Comparison of ENCODE assay signal across 16 mouse cellular contexts in genomic region chr2:68433736-68434312, GRCm38 (mm10). TPM values are rescaled to one million over a fixed set of nuclear protein-coding genes. Genes with fewer than 3 reads are reported as not detected.
DNase-seq lines count a peak whose midpoint lies in the region; ATAC-seq and TF ChIP-seq lines count a peak whose summit lies in the region.
"Had no signal": no experiment of that assay in that cellular context is flagged by ENCODE, and none has a peak within 500 bp of the region (broad histone marks: within the 10 kb centered on the region; RNA-seq: fewer than 3 reads in every experiment).

No protein-coding gene starts in this region.

- no peaks in the 10 kb centered on the region for H3K9me3 ChIP-seq in heart, postnatal 0 days (replicated peaks; ENCODE audit: control insufficient read depth, low read length)
- H3K9me3 ChIP-seq in kidney, postnatal 0 days (replicated peaks; ENCODE audit: low read length) = no peaks in the 10 kb centered on the region
- no peaks in the 10 kb centered on the region for H3K9me3 ChIP-seq in hindbrain, embryonic 16.5 days (ENCODE audit: control insufficient read depth, low read length)
- H3K9me3 ChIP-seq: embryonic facial prominence, embryonic 13.5 days; liver, embryonic 15.5 days had no signal

- H3K4me3 ChIP-seq in heart, postnatal 0 days (ENCODE audit: low read depth, low read length) = no peak overlapping the region
- no peak overlapping the region for H3K4me3 ChIP-seq in kidney, postnatal 0 days (replicated peaks; ENCODE audit: low read depth, low read length)
- no peak overlapping the region for H3K4me3 ChIP-seq in hindbrain, embryonic 16.5 days (ENCODE audit: low read length)
- H3K4me3 ChIP-seq: embryonic facial prominence, embryonic 13.5 days; liver, embryonic 15.5 days had no signal

- no peaks in the 10 kb centered on the region for H3K36me3 ChIP-seq in heart, postnatal 0 days (replicated peaks; ENCODE audit: control insufficient read depth, insufficient read depth, low read length)
- H3K36me3 ChIP-seq in kidney, postnatal 0 days (ENCODE audit: insufficient read depth, low read length) = no peaks in the 10 kb centered on the region
- H3K36me3 ChIP-seq in hindbrain, embryonic 16.5 days (ENCODE audit: control insufficient read depth, insufficient read depth, low read length) = no peaks in the 10 kb centered on the region
- H3K36me3 ChIP-seq: embryonic facial prominence, embryonic 13.5 days; liver, embryonic 15.5 days had no signal

- WGBS in heart, postnatal 0 days = 59% methylated on average over 9 of the region's 9 CpGs
- WGBS in kidney, postnatal 0 days = 53% methylated on average over 9 of the region's 9 CpGs
- 83% methylated on average over 9 of the region's 9 CpGs for WGBS in hindbrain, embryonic 16.5 days

- TF ChIP-seq EP300 in heart, postnatal 0 days (IDR thresholded peaks at IDR 0.05; ENCODE audit: low read depth) = no peak

- no peaks in the 10 kb centered on the region for H3K27me3 ChIP-seq in heart, postnatal 0 days (ENCODE audit: control insufficient read depth, insufficient read depth, low read length)
- H3K27me3 ChIP-seq in kidney, postnatal 0 days (ENCODE audit: insufficient read depth, low read length) = no peaks in the 10 kb centered on the region
- H3K27me3 ChIP-seq in hindbrain, embryonic 16.5 days (replicated peaks; ENCODE audit: control insufficient read depth, insufficient read depth, low read length) = no peaks in the 10 kb centered on the region
- H3K27me3 ChIP-seq: embryonic facial prominence, embryonic 13.5 days; Patski had no signal

- H3K9ac ChIP-seq in heart, postnatal 0 days (replicated peaks; ENCODE audit: low read depth, low read length) = no peak overlapping the region
- H3K9ac ChIP-seq in kidney, postnatal 0 days (ENCODE audit: low read depth, low read length) = no peak overlapping the region
- no peak overlapping the region for H3K9ac ChIP-seq in hindbrain, embryonic 16.5 days (ENCODE audit: low read depth, low read length)
- H3K9ac ChIP-seq: embryonic facial prominence, embryonic 13.5 days; liver, embryonic 15.5 days had no signal

- TF ChIP-seq CTCF in heart, postnatal 0 days (IDR thresholded peaks at IDR 0.05; ENCODE audit: low read depth) = no peak
- no peak for TF ChIP-seq CTCF in kidney, postnatal 0 days (IDR thresholded peaks at IDR 0.05; ENCODE audit: low read depth)

- peak; percentile 88 for DNase-seq in heart, adult 11 months
- no peak for DNase-seq in heart, adult 8-10 months (ENCODE audit: low spot score)
- DNase-seq in heart, postnatal 0 days (ENCODE audit: low spot score) = no peak
- no peak for DNase-seq in heart, adult 18-20 months
- peak; percentile 63 for DNase-seq in kidney, postnatal 0 days (ENCODE audit: low spot score)
- DNase-seq in kidney, postnatal 10 days = no peak
- no peak for DNase-seq in cerebellum, adult 9-10 months
- DNase-seq: cerebellum, adult 9-11 months; lung, postnatal 10 days; right cerebral cortex, adult 18-20 months; thymus, adult 18-20 months had no signal

- ATAC-seq in heart, postnatal 0 days (ENCODE audit: insufficient read depth, low read depth) = no peak
- peak; percentile 86 for ATAC-seq in kidney, postnatal 0 days (replicated peaks; ENCODE audit: low FRiP score, low read depth)
- peak; percentile 41; the same call in 1 of the 2 replicates for ATAC-seq in hindbrain, embryonic 16.5 days
- ATAC-seq: intestine, embryonic 16.5 days; Patski had no signal

- peaks cover 84% of the 10 kb centered on the region for H3K4me1 ChIP-seq in heart, postnatal 0 days (ENCODE audit: control insufficient read depth, insufficient read depth)
- H3K4me1 ChIP-seq in kidney, postnatal 0 days (replicated peaks; ENCODE audit: insufficient read depth, low read length) = peaks cover 17% of the 10 kb centered on the region
- H3K4me1 ChIP-seq in hindbrain, embryonic 16.5 days (ENCODE audit: control insufficient read depth, insufficient read depth, low read depth, low read length) = no peaks in the 10 kb centered on the region
- H3K4me1 ChIP-seq: liver, embryonic 15.5 days had no signal

- peak overlapping the region; percentile 90 for H3K27ac ChIP-seq in heart, postnatal 0 days (ENCODE audit: low read depth)
- no peak overlapping the region for H3K27ac ChIP-seq in kidney, postnatal 0 days
- H3K27ac ChIP-seq in hindbrain, embryonic 16.5 days (ENCODE audit: low read depth, low read length) = no peak overlapping the region
- H3K27ac ChIP-seq: embryonic facial prominence, embryonic 13.5 days; liver, embryonic 15.5 days had no signal

- H3K4me2 ChIP-seq in heart, postnatal 0 days (ENCODE audit: low read depth, low read length) = no peak overlapping the region
- no peak overlapping the region for H3K4me2 ChIP-seq in kidney, postnatal 0 days (ENCODE audit: low read length)
- H3K4me2 ChIP-seq in hindbrain, embryonic 16.5 days (ENCODE audit: low read length) = no peak overlapping the region
- H3K4me2 ChIP-seq: embryonic facial prominence, embryonic 13.5 days; liver, embryonic 15.5 days had no signal

RNA-seq across cellular contexts. Expression of gene Stk39, which starts 38.2 kb away (rescaled TPM):
- 10 to 100 TPM; 63.7 to 93.6 (median 79.1) TPM for total RNA-seq in heart, adult 8-10 months (2022)
- total RNA-seq in heart, postnatal 0 days (2014; rRNA removed; ENCODE audit: low replicate concordance) = 81.8 and 84.5 TPM in 2 replicates
- 83.9 and 93.2 TPM in 2 replicates for polyA plus RNA-seq in heart, postnatal 0 days (2015; fragmentation: Nextera tagmentation; extraction: Ambion mirVana)
- 10 to 100 TPM; 88.1 to 97.1 TPM for total RNA-seq in heart, adult 18-20 months (2021)
- polyA plus RNA-seq in kidney, postnatal 0 days (2015; fragmentation: Nextera tagmentation; extraction: Ambion mirVana) = 26.7 and 29.0 TPM in 2 replicates
- polyA plus RNA-seq in hindbrain, embryonic 16.5 days (2015; fragmentation: Nextera tagmentation; extraction: Ambion mirVana) = 25.1 and 30.3 TPM in 2 replicates

Comparison
In these comparisons a context has a peak if more than half of its experiments do, and no peak if none do; other contexts are left out.
1. DNase-seq: peak in heart, adult 11 months (single experiment) and kidney, postnatal 0 days (single experiment); none in heart, adult 8-10 months (single experiment), heart, postnatal 0 days (single experiment), heart, adult 18-20 months (0 of 2), kidney, postnatal 10 days (single experiment) and cerebellum, adult 9-10 months (single experiment).